Mouse (Mus musculus): ENCODE results near the gene Rpl9-ps1. TPM values are rescaled to one million over a fixed set of nuclear protein-coding genes. Genes with fewer than 3 reads are reported as not detected.

Gene Rpl9-ps1
- polyA plus RNA-seq, 1 experiment from 2014 or later = not detected

DNA sequence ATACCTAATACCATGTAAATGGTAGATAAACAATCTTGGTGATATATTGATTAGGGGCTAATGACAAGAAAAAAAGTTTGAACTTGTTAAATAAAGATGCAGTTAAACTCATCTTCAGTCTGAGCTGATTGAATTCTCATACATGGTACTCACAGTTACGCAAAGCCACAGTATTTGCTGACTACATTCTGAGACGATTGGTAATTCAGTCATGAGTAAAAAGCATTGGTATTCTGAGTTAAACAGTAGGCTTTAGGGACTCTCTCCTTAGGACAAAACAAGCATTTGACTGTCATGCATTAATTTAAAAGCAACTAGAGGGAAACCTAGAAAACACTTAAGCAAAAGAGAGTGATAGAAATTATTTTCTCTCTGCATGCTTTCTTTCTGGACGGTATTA is 21.8 kb downstream of the Rpl9-ps1 start:
- Histone ChIP-seq H3K27ac (ENCODE audit: poor library complexity, severe bottlenecking) (no peak overlapping the region), H3K4me3 (no peak overlapping the region), H3K27me3 (replicated peaks) (no peaks in the 10 kb centered on the region), H3K4me1 (replicated peaks) (no peaks in the 10 kb centered on the region), H3K9ac (no peak overlapping the region), H3K9me3 (replicated peaks) (no peaks in the 10 kb centered on the region), H3K36me3 (no peaks in the 10 kb centered on the region), H3K4me2 (no peak overlapping the region)
- WGBS = 82% methylated on average over 3 of the region's 3 CpGs
- no peak for ATAC-seq (ENCODE audit: insufficient number of reproducible peaks, low FRiP score)

DNA sequence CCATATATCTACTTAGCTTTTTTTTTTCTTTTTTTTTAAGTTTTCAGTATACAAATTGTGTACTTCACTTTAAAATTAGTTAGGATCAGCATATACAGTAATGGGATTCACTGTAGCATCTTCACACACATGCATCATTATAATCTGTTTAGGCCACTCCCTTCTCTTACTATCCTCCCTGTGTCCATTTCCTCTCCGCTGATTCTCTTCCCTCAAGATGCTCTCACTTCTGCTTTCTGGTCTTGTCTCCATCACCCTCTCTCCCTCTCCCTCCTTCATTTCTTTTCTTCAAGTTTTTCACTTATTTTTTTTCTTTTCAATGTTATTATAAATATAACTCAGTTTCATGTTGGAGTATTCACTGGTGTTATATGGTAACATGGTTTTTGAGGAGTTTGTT is 26.4 kb downstream of the Rpl9-ps1 start:
- no peak for ATAC-seq (ENCODE audit: insufficient number of reproducible peaks, low FRiP score)
- Histone ChIP-seq H3K9ac (no peak overlapping the region), H3K27me3 (replicated peaks) (no peaks in the 10 kb centered on the region), H3K4me3 (no peak overlapping the region), H3K27ac (ENCODE audit: poor library complexity, severe bottlenecking) (no peak overlapping the region), H3K9me3 (replicated peaks) (no peaks in the 10 kb centered on the region), H3K36me3 (no peaks in the 10 kb centered on the region), H3K4me1 (replicated peaks) (no peaks in the 10 kb centered on the region), H3K4me2 (no peak overlapping the region)
- WGBS = 91% methylated on average over 1 of the region's 1 CpGs

GRCm38 (mm10) chr11:83618238-83618637 is 27.2 kb downstream of the Rpl9-ps1 start:
- H3K4me2 ChIP-seq = no peak overlapping the region
- H3K9ac ChIP-seq = no peak overlapping the region
- ATAC-seq (ENCODE audit: insufficient number of reproducible peaks, low FRiP score) = no peak
- H3K4me3 ChIP-seq = no peak overlapping the region
- no peaks in the 10 kb centered on the region for H3K9me3 ChIP-seq (replicated peaks)
- H3K27me3 ChIP-seq (replicated peaks) = no peaks in the 10 kb centered on the region
- 75% methylated on average over 5 of the region's 5 CpGs for WGBS
- no peaks in the 10 kb centered on the region for H3K36me3 ChIP-seq
- H3K27ac ChIP-seq (ENCODE audit: poor library complexity, severe bottlenecking) = no peak overlapping the region
- H3K4me1 ChIP-seq (replicated peaks) = no peaks in the 10 kb centered on the region

DNA sequence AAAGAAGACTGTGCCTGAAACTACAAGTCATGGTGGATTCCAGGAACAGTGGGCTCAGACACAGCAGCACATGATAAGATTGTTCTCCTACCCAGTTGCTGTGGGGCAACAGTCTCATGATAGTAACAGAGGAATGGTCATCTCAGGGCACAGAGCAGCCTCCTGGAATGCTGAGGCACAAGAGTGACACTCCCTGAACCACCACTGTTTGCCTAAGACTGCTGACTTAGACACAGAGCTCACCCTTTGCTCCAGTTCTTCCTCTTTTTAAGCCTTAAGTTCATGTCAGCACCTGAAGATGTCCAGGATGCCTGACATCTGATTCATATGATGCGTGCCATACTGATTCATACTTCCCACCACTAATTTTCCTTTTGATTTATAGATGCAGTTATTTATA is 28.8 kb downstream of the Rpl9-ps1 start:
- no peak overlapping the region for H3K9ac ChIP-seq
- no peaks in the 10 kb centered on the region for H3K36me3 ChIP-seq
- H3K4me3 ChIP-seq = no peak overlapping the region
- WGBS = 78% methylated on average over 1 of the region's 1 CpGs
- no peaks in the 10 kb centered on the region for H3K27me3 ChIP-seq (replicated peaks)
- no peaks in the 10 kb centered on the region for H3K4me1 ChIP-seq (replicated peaks)
- no peak for ATAC-seq (ENCODE audit: insufficient number of reproducible peaks, low FRiP score)
- H3K9me3 ChIP-seq (replicated peaks) = no peaks in the 10 kb centered on the region
- no peak overlapping the region for H3K27ac ChIP-seq (ENCODE audit: poor library complexity, severe bottlenecking)
- no peak overlapping the region for H3K4me2 ChIP-seq

DNA sequence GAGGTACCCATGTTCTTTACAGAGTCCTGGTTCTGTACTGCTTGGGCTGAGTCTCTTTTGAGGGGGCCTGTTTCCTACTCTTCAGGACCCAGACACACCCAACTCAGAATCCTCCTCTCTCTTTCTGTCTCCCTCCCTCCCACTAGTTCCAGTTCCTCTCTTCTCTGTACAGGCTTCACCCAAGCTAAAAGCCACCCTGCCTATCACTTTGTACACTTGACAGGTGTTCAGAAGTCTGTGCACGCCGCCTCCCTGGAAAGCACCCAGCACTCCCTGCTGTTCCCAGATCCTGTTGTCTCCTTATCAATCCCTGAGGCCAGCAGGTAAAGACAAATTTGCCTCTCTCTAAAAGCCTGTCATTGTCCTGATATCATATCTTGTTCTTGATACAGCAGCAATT is 34.5 kb downstream of the Rpl9-ps1 start:
- Histone ChIP-seq H3K4me3 (no peak overlapping the region), H3K9me3 (replicated peaks) (no peaks in the 10 kb centered on the region), H3K27me3 (replicated peaks) (no peaks in the 10 kb centered on the region), H3K9ac (no peak overlapping the region), H3K36me3 (no peaks in the 10 kb centered on the region), H3K27ac (ENCODE audit: poor library complexity, severe bottlenecking) (no peak overlapping the region), H3K4me2 (no peak overlapping the region), H3K4me1 (replicated peaks) (no peaks in the 10 kb centered on the region)
- WGBS = 51% methylated on average over 2 of the region's 2 CpGs
- no peak for ATAC-seq (ENCODE audit: insufficient number of reproducible peaks, low FRiP score)

DNA sequence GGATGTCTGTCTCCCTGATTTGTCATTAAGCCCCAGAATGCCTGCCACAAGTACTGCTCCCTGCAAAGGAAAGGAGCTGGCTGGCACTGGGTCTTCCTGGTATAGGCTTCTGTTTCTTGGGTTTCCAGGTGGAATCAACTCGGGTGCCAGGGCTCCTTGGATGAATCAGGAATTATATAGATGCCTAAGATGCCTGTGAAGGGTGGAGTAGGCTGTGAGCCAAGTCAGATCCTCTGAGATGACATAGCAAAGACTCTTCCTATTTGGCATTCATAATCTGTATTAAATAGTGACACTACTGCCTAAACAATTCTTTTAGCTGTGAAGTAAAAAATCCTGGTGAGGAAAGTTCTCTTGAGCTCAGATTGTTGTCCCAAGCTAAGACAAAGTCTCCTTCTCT is 39.0 kb downstream of the Rpl9-ps1 start:
- H3K27me3 ChIP-seq (replicated peaks) = no peaks in the 10 kb centered on the region
- H3K4me1 ChIP-seq (replicated peaks) = no peaks in the 10 kb centered on the region
- H3K4me2 ChIP-seq = no peak overlapping the region
- no peak overlapping the region for H3K4me3 ChIP-seq
- 43% methylated on average over 1 of the region's 1 CpGs for WGBS
- H3K9ac ChIP-seq = no peak overlapping the region
- H3K36me3 ChIP-seq = no peaks in the 10 kb centered on the region
- H3K9me3 ChIP-seq (replicated peaks) = no peaks in the 10 kb centered on the region
- no peak overlapping the region for H3K27ac ChIP-seq (ENCODE audit: poor library complexity, severe bottlenecking)
- no peak for ATAC-seq (ENCODE audit: insufficient number of reproducible peaks, low FRiP score)

GRCm38 (mm10) chr11:83605535-83605934 is 39.9 kb downstream of the Rpl9-ps1 start:
- Histone ChIP-seq H3K27me3 (replicated peaks) (no peaks in the 10 kb centered on the region), H3K9me3 (replicated peaks) (no peaks in the 10 kb centered on the region), H3K9ac (no peak overlapping the region), H3K4me2 (no peak overlapping the region), H3K27ac (ENCODE audit: poor library complexity, severe bottlenecking) (no peak overlapping the region), H3K4me1 (replicated peaks) (no peaks in the 10 kb centered on the region), H3K4me3 (no peak overlapping the region), H3K36me3 (no peaks in the 10 kb centered on the region)
- no peak for ATAC-seq (ENCODE audit: insufficient number of reproducible peaks, low FRiP score)
- 85% methylated on average over 3 of the region's 3 CpGs for WGBS

GRCm38 (mm10) chr11:83604698-83605097 is 40.7 kb downstream of the Rpl9-ps1 start:
- no peak overlapping the region for H3K4me2 ChIP-seq
- no peaks in the 10 kb centered on the region for H3K9me3 ChIP-seq (replicated peaks)
- no peak for ATAC-seq (ENCODE audit: insufficient number of reproducible peaks, low FRiP score)
- 79% methylated on average over 4 of the region's 4 CpGs for WGBS
- H3K36me3 ChIP-seq = no peaks in the 10 kb centered on the region
- H3K9ac ChIP-seq = no peak overlapping the region
- no peak overlapping the region for H3K27ac ChIP-seq (ENCODE audit: poor library complexity, severe bottlenecking)
- no peak overlapping the region for H3K4me3 ChIP-seq
- no peaks in the 10 kb centered on the region for H3K27me3 ChIP-seq (replicated peaks)
- H3K4me1 ChIP-seq (replicated peaks) = no peaks in the 10 kb centered on the region

DNA sequence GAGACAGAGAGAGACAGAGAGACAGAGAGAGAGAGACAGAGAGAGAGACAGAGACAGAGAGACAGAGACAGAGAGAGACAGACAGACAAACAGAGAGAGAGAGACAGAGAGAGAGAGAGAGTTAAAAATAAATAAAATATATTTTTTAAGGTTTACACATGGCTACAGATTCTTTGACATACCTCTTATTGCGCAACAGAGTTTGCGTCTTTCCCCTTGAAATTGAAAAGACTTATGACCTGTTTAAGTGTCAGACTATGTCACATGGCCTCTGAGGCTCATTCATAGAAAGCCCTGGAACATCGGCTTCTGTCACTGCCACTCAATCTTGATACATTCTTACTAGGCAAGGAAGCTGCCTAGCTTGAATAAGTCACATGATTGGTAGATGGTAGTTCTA is 42.0 kb downstream of the Rpl9-ps1 start:
- no peaks in the 10 kb centered on the region for H3K36me3 ChIP-seq
- no peaks in the 10 kb centered on the region for H3K27me3 ChIP-seq (replicated peaks)
- no peak overlapping the region for H3K4me2 ChIP-seq
- no peak overlapping the region for H3K27ac ChIP-seq (ENCODE audit: poor library complexity, severe bottlenecking)
- whole genome bisulfite sequencing = 87% methylated on average over 3 of the region's 3 CpGs
- no peak overlapping the region for H3K9ac ChIP-seq
- no peak overlapping the region for H3K4me3 ChIP-seq
- no peak for ATAC-seq (ENCODE audit: insufficient number of reproducible peaks, low FRiP score)
- no peaks in the 10 kb centered on the region for H3K9me3 ChIP-seq (replicated peaks)
- H3K4me1 ChIP-seq (replicated peaks) = no peaks in the 10 kb centered on the region

GRCm38 (mm10) chr11:83600576-83600975 is 44.8 kb downstream of the Rpl9-ps1 start:
- no peak overlapping the region for H3K4me3 ChIP-seq
- H3K4me2 ChIP-seq = no peak overlapping the region
- H3K4me1 ChIP-seq (replicated peaks) = no peaks in the 10 kb centered on the region
- no peaks in the 10 kb centered on the region for H3K27me3 ChIP-seq (replicated peaks)
- H3K9ac ChIP-seq = no peak overlapping the region
- ATAC-seq (ENCODE audit: insufficient number of reproducible peaks, low FRiP score) = no peak
- WGBS = 74% methylated on average over 2 of the region's 2 CpGs
- H3K36me3 ChIP-seq = no peaks in the 10 kb centered on the region
- H3K27ac ChIP-seq (ENCODE audit: poor library complexity, severe bottlenecking) = no peak overlapping the region
- no peaks in the 10 kb centered on the region for H3K9me3 ChIP-seq (replicated peaks)

GRCm38 (mm10) chr11:83598991-83599390 is 46.4 kb downstream of the Rpl9-ps1 start:
- H3K27me3 ChIP-seq (replicated peaks) = no peaks in the 10 kb centered on the region
- no peak overlapping the region for H3K4me3 ChIP-seq
- no peaks in the 10 kb centered on the region for H3K36me3 ChIP-seq
- no peak overlapping the region for H3K9ac ChIP-seq
- WGBS = 61% methylated on average over 3 of the region's 3 CpGs
- H3K4me1 ChIP-seq (replicated peaks) = no peaks in the 10 kb centered on the region
- H3K27ac ChIP-seq (ENCODE audit: poor library complexity, severe bottlenecking) = no peak overlapping the region
- ATAC-seq (ENCODE audit: insufficient number of reproducible peaks, low FRiP score) = no peak
- H3K9me3 ChIP-seq (replicated peaks) = no peaks in the 10 kb centered on the region
- H3K4me2 ChIP-seq = no peak overlapping the region

DNA sequence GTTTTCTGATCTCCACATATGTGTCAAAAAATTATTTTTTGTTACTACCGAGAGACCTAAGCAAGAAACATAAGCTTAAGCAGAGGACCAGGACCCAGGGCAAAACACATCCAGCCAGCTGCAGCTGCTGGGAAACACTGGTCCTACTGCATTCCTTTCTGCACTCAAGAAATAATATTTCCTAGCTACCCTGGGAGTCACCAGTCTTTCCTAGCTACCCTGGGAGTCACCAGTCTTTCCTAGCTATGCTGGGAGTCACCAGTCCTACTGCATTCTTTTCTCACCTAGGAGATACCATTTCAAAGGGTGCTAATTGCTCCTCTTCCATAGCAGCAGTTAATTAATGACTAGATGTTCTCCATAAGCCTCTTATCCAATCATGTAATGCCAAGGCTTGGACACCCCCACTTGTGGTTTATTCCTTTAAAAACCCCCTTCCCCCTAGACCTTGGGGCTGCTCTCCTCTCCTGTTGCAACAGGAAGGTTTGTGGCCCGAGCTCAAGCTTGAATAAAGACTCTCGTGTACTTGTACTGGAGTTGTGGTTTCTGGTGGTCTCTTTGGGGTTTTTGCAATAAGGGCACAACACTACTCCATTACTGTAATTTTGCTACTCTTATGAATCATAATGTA is 47.1 kb downstream of the Rpl9-ps1 start:
- Histone ChIP-seq H3K4me1 (replicated peaks) (no peaks in the 10 kb centered on the region), H3K36me3 (no peaks in the 10 kb centered on the region), H3K4me2 (no peak overlapping the region), H3K4me3 (no peak overlapping the region), H3K9ac (no peak overlapping the region), H3K27ac (ENCODE audit: poor library complexity, severe bottlenecking) (no peak overlapping the region), H3K9me3 (replicated peaks) (no peaks in the 10 kb centered on the region), H3K27me3 (replicated peaks) (no peaks in the 10 kb centered on the region)
- no peak for ATAC-seq (ENCODE audit: insufficient number of reproducible peaks, low FRiP score)
- 80% methylated on average over 3 of the region's 3 CpGs for WGBS
